Mouse (Mus musculus) G1E (cell line): Measurements from ENCODE around the gene Hgd. TPM values are rescaled to one million over a fixed set of nuclear protein-coding genes. Genes with fewer than 3 reads are reported as not detected.
A peak's percentile ranks its signal among the peaks of the same experiment; 100 is the strongest.

Source experiments
- ATAC-seq: 2 replicates; pipeline ENCODE4 v1.8.0; 2016; ENCODE audit warnings: mild to moderate bottlenecking; ENCODE audit not compliant: insufficient number of reproducible peaks, poor library complexity, low FRiP score, severe bottlenecking; ENCODE audit errors: extremely low read depth
- DNase-seq: peaks from one replicate; pipeline ENCODE4 v3.0.0; 2012; ENCODE audit warnings: low spot score
- H3K27me3 ChIP-seq: 2 replicates; pipeline ENCODE4 v1.6.1; 2012; ENCODE audit warnings: mild to moderate bottlenecking, low read length, inconsistent platforms; ENCODE audit not compliant: insufficient read depth
- H3K36me3 ChIP-seq: replicated peaks from 2 replicates; pipeline ENCODE3; 2012; ENCODE audit warnings: mild to moderate bottlenecking, inconsistent platforms
- H3K4me1 ChIP-seq: 2 replicates; pipeline ENCODE4 v1.6.1; 2012; ENCODE audit warnings: low read depth, low read length, inconsistent platforms, mixed read lengths; ENCODE audit not compliant: insufficient read depth
- H3K4me3 ChIP-seq: 2 replicates; pipeline ENCODE4 v1.5.1; 2012; ENCODE audit warnings: low read depth, mild to moderate bottlenecking, inconsistent platforms, low read length, moderate library complexity, mixed read lengths
- H3K9me3 ChIP-seq: replicated peaks from 2 replicates; pipeline ENCODE4 v1.6.1; 2012; ENCODE audit warnings: inconsistent platforms
- CTCF ChIP-seq: IDR thresholded peaks from 2 replicates; pipeline ENCODE4 v1.5.1; 2012; ENCODE audit warnings: low read depth, low read length, inconsistent platforms, mixed read lengths
- GATA1 ChIP-seq: IDR thresholded peaks from 2 replicates; pipeline ENCODE4 v1.6.1; 2012; ENCODE audit warnings: borderline replicate concordance, low read length, inconsistent platforms, mixed read lengths
- GATA2 ChIP-seq: IDR thresholded peaks from 2 replicates; pipeline ENCODE4 v1.6.1; 2012; ENCODE audit warnings: low read depth, low read length, inconsistent platforms, borderline replicate concordance
- POLR2AphosphoS5 ChIP-seq: IDR thresholded peaks from 2 replicates; pipeline ENCODE4 v1.6.1; 2012; ENCODE audit warnings: low read depth, low read length, inconsistent platforms; ENCODE audit not compliant: insufficient replicate concordance
- TAL1 ChIP-seq: conservative IDR thresholded peaks from 2 replicates; pipeline ENCODE4 v1.6.1; 2012; ENCODE audit warnings: low read depth, low read length, inconsistent platforms, mixed read lengths
- polyA plus RNA-seq: library from polyadenylated mRNA; stranded (reverse); fragments of >175 nt; gene quantifications from 2 replicates; pipeline ENCODE4 v1.2.3, GENCODE M21; 2012
- total RNA-seq, 2 experiments: library from RNA; stranded (forward) in 1 of 2; stranded (reverse) in 1 of 2; fragments of 200-1000 nt in 1 of 2; fragments of >200 nt in 1 of 2; fragmentation: Nextera tagmentation in 1 of 2; gene quantifications; 2 replicates each; pipeline ENCODE4 v1.2.3; 2014 to 2017

Gene Hgd
- total and polyA plus RNA-seq, 3 experiments = not detected

DNA sequence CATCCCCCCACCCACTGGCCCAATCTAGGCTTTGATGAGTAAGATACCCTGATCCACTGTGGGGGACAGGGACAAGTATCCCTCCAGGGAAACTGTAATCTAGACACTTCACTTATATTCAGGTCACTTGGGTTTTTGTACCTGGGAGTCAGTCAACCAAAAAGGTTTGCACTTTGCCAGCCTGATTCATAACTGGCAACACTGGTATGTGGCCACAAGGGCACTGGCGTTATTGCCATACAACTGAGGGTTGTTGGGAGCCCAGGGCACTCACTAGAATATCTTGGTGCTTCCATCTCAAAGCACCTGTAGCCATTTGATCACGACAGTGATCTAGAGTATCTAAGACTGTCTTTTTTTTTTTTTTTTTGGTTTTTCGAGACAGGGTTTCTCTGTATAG lies 65.8 kb downstream of the Hgd start:
- Histone ChIP-seq H3K4me3 (no peak overlapping the region), H3K4me1 (peaks cover 8% of the 10 kb centered on the region), H3K27me3 (no peaks in the 10 kb centered on the region), H3K9me3 (no peaks in the 10 kb centered on the region), H3K36me3 (peaks cover 63% of the 10 kb centered on the region)
- TF ChIP-seq GATA2 (no peak), TAL1 (no peak), POLR2AphosphoS5 (no peak), GATA1 (no peak), CTCF (no peak)
- DNase-seq (no peak), ATAC-seq (no peak)

DNA sequence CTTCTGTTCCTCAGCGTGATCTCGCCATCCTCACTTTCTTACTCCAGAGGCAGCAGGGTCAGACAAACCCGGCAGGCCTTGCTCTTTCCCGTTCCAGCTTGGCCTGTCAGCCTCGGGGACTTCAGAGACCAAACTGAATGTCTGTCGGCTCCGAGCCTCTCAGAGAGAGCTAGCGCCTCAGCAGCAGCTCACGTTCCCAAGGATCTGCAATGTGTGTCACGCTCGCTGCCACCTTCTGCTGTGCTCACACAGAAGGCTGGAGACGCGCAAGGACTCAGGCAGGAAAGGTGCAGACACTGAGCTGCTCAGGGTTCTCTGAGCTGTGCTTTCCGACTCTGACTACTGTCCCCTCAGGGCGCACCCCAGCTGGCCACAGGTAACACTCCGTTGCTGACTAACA lies 67.1 kb downstream of the Hgd start:
- H3K4me1 ChIP-seq = peaks cover 18% of the 10 kb centered on the region
- DNase-seq = no peak
- H3K4me3 ChIP-seq = no peak overlapping the region
- no peaks in the 10 kb centered on the region for H3K9me3 ChIP-seq
- TF ChIP-seq POLR2AphosphoS5 (no peak), TAL1 (no peak), GATA1 (no peak), GATA2 (no peak), CTCF (no peak)
- ATAC-seq = no peak
- peaks cover 72% of the 10 kb centered on the region for H3K36me3 ChIP-seq
- H3K27me3 ChIP-seq = no peaks in the 10 kb centered on the region

DNA sequence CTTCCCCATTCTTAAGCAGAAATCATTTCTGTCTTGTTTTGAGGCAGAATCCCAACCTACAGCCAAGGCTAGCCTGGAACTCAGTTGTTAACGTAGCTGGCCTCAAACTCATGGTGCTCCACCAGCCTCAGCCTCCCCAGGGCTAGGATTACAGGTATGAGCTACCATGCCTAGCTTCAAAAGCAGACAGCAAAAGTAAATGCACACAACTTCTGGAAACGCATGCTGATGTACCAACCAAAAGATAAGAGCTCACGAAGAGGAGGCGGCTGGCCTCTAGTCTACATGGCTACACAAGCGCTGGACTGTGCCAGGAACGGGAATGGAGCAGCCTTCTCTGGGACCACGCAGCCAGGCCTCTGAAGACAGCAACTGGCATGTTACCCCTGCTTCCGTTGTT lies 68.0 kb downstream of the Hgd start:
- H3K4me1 ChIP-seq = peaks cover 26% of the 10 kb centered on the region
- no peaks in the 10 kb centered on the region for H3K9me3 ChIP-seq
- DNase-seq (no peak), ATAC-seq (no peak)
- no peak overlapping the region for H3K4me3 ChIP-seq
- TF ChIP-seq GATA2 (no peak), CTCF (no peak), TAL1 (no peak), GATA1 (no peak), POLR2AphosphoS5 (no peak)
- peaks cover 77% of the 10 kb centered on the region for H3K36me3 ChIP-seq
- H3K27me3 ChIP-seq = no peaks in the 10 kb centered on the region

DNA sequence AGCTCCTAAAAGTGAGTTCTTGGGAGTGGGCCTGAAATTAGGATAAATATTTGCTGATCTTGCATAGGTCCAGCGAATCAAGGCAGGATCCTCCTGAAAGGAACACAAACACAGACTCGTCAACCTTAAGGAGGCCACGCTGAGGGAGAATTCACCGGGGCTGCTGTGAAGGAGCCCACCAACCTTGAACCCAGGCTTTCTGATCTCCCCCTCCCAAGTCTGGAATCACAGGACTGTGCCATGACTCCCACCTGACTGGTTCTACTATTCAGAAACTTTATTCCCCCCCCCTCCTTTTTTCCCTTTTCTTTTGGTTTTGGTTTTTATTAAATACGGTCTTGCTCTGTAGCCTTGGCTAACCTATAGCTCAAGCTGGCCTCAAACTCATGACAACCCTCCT lies 69.1 kb downstream of the Hgd start:
- H3K36me3 ChIP-seq = peaks cover 76% of the 10 kb centered on the region
- no peak overlapping the region for H3K4me3 ChIP-seq
- DNase-seq (no peak), ATAC-seq (no peak)
- H3K9me3 ChIP-seq = no peaks in the 10 kb centered on the region
- no peaks in the 10 kb centered on the region for H3K27me3 ChIP-seq
- peaks cover 29% of the 10 kb centered on the region for H3K4me1 ChIP-seq
- TF ChIP-seq GATA1 (no peak), CTCF (no peak), TAL1 (no peak), POLR2AphosphoS5 (no peak), GATA2 (no peak)

- peaks cover 44% of the 10 kb centered on the region for H3K4me1 ChIP-seq
- DNase-seq (no peak), ATAC-seq (no peak)
- H3K27me3 ChIP-seq = no peaks in the 10 kb centered on the region
- no peak overlapping the region for H3K4me3 ChIP-seq
- no peak for TF ChIP-seq TAL1
- no peak for TF ChIP-seq GATA1
- no peak for TF ChIP-seq POLR2AphosphoS5
- no peak for TF ChIP-seq GATA2
- TF ChIP-seq CTCF = no peak
- H3K36me3 ChIP-seq = peaks cover 52% of the 10 kb centered on the region
- H3K9me3 ChIP-seq = no peaks in the 10 kb centered on the region
Observed at GRCm38 (mm10) chr16:37651467-37651866, 71.5 kb downstream of the Hgd start.

DNA sequence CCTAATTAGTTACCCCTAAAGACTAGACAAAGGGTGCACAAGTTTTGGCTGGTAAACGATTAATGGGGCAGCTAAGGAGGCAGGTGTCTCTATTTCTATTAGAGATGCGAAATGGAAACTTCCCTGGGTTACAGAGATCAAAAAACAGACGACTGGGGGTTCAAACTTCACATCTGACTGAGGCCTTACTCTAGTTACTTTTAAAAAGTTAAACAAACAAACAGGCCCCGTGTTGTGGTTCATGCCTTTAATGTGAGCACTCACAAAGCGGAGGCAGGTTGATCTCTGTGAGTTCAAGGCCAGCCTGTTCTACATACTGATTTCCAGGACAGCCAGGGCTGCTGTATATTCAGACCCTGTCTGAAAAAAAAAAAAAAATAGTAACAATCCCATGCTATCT lies 72.7 kb downstream of the Hgd start:
- Histone ChIP-seq H3K27me3 (no peaks in the 10 kb centered on the region), H3K9me3 (no peaks in the 10 kb centered on the region), H3K4me1 (peaks cover 44% of the 10 kb centered on the region), H3K36me3 (peaks cover 41% of the 10 kb centered on the region), H3K4me3 (no peak overlapping the region)
- ATAC-seq (no peak), DNase-seq (no peak)
- TF ChIP-seq CTCF = no peak
- TF ChIP-seq POLR2AphosphoS5 = no peak
- TF ChIP-seq GATA1 = no peak
- TF ChIP-seq GATA2 = no peak
- no peak for TF ChIP-seq TAL1

GRCm38 (mm10) chr16:37653058-37653457 lies 73.1 kb downstream of the Hgd start:
- peaks cover 36% of the 10 kb centered on the region for H3K36me3 ChIP-seq
- H3K9me3 ChIP-seq = no peaks in the 10 kb centered on the region
- TF ChIP-seq POLR2AphosphoS5 (no peak), CTCF (no peak), TAL1 (no peak), GATA2 (no peak), GATA1 (no peak)
- no peaks in the 10 kb centered on the region for H3K27me3 ChIP-seq
- ATAC-seq = no peak
- H3K4me1 ChIP-seq = peaks cover 41% of the 10 kb centered on the region
- no peak for DNase-seq
- H3K4me3 ChIP-seq = peak overlapping the region; percentile 92; the same call in 1 of the 2 replicates
